11 mouse cellular contexts compared by ENCODE assay signal in the genomic region with DNA sequence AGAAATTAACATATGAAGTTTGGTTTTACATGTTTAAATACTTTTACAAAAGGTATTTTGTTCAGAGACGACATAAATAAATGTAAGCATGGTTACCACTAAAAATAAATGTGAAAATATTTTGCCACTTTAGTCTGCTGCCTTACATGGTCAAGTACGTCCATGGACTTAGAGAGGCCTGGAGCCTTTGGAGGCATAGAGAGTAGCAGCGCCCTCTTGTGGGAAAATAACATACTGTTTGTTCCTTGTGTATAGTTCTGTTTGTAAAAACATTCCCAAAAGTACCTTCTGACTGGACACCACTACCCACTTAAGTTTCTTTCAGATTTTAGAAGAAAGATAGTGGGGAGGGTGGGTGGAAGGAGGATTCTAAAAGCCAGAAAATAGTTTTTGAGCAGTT. TPM values are rescaled to one million over a fixed set of nuclear protein-coding genes. Genes with fewer than 3 reads are reported as not detected.
A peak's percentile ranks its signal among the peaks of the same experiment; 100 is the strongest.
DNase-seq lines count a peak whose midpoint lies in the region; ATAC-seq and TF ChIP-seq lines count a peak whose summit lies in the region.
"Had no signal": no experiment of that assay in that cellular context is flagged by ENCODE, and none has a peak within 500 bp of the region (broad histone marks: within the 10 kb centered on the region; RNA-seq: fewer than 3 reads in every experiment).

No protein-coding gene starts in this region.

- H3K27ac ChIP-seq in kidney, postnatal 0 days = no peak overlapping the region
- H3K27ac ChIP-seq in lung, embryonic 14.5 days (ENCODE audit: low read depth) = no peak overlapping the region
- H3K27ac ChIP-seq: heart, embryonic 13.5 days; macrophage had no signal

- no peaks in the 10 kb centered on the region for H3K27me3 ChIP-seq in kidney, postnatal 0 days (ENCODE audit: insufficient read depth, low read length)
- H3K27me3 ChIP-seq in lung, embryonic 14.5 days (ENCODE audit: insufficient read depth, low read length) = no peaks in the 10 kb centered on the region
- H3K27me3 ChIP-seq: heart, embryonic 13.5 days had no signal

- TF ChIP-seq CTCF in kidney, postnatal 0 days (IDR thresholded peaks at IDR 0.05; ENCODE audit: low read depth) = peak; percentile 78
- peak; percentile 60 for TF ChIP-seq CTCF in lung, embryonic 14.5 days (IDR thresholded peaks at IDR 0.05; ENCODE audit: low read depth)

- DNase-seq in adrenal gland, adult (ENCODE audit: inconsistent age in 2 of 2, low spot score in 1 of 2) = peak; percentile 16 to 80
- DNase-seq in adrenal gland, postnatal 25 days = no peak
- DNase-seq in kidney, postnatal 0 days (ENCODE audit: low spot score) = peak; percentile 86
- DNase-seq in kidney, adult 18-20 months = no peak
- DNase-seq in B cell, adult 2 months = peak; percentile 25 to 31
- peak; percentile 55 for DNase-seq in c-Kit-positive CD71-positive TER-119-positive erythroid progenitor cells, embryonic 14.5 days (ENCODE audit: low spot score)
- peak; percentile 89 for DNase-seq in lung, embryonic 14.5 days
- no peak for DNase-seq in layer of hippocampus, adult 9-10 months (ENCODE audit: low spot score)

- no peak overlapping the region for H3K4me2 ChIP-seq in kidney, postnatal 0 days (ENCODE audit: low read length)
- no peak overlapping the region for H3K4me2 ChIP-seq in lung, embryonic 14.5 days
- H3K4me2 ChIP-seq: heart, embryonic 13.5 days had no signal

- H3K4me3 ChIP-seq in kidney, postnatal 0 days (replicated peaks; ENCODE audit: low read depth, low read length) = no peak overlapping the region
- H3K4me3 ChIP-seq in lung, embryonic 14.5 days (ENCODE audit: low read depth, low read length) = no peak overlapping the region
- H3K4me3 ChIP-seq: heart, embryonic 13.5 days had no signal

- H3K4me1 ChIP-seq in kidney, postnatal 0 days (replicated peaks; ENCODE audit: insufficient read depth, low read length) = no peaks in the 10 kb centered on the region
- H3K4me1 ChIP-seq in lung, embryonic 14.5 days (ENCODE audit: insufficient read depth) = no peaks in the 10 kb centered on the region
- H3K4me1 ChIP-seq: heart, embryonic 13.5 days had no signal

- WGBS in kidney, postnatal 0 days = 37% methylated on average over 3 of the region's 3 CpGs
- WGBS in lung, embryonic 14.5 days = 40% methylated on average over 3 of the region's 3 CpGs

- ATAC-seq in kidney, postnatal 0 days (replicated peaks; ENCODE audit: low FRiP score, low read depth) = no peak
- ATAC-seq in lung, embryonic 14.5 days (ENCODE audit: insufficient read depth) = no peak; the same call in 1 of the 2 replicates

- no peak overlapping the region for H3K9ac ChIP-seq in kidney, postnatal 0 days (ENCODE audit: low read depth, low read length)
- H3K9ac ChIP-seq in lung, embryonic 14.5 days = no peak overlapping the region
- H3K9ac ChIP-seq: heart, embryonic 13.5 days had no signal

- H3K9me3 ChIP-seq in kidney, postnatal 0 days (replicated peaks; ENCODE audit: low read length) = no peaks in the 10 kb centered on the region
- H3K9me3 ChIP-seq in lung, embryonic 14.5 days (ENCODE audit: low read depth, low read length) = no peaks in the 10 kb centered on the region
- H3K9me3 ChIP-seq: heart, embryonic 13.5 days had no signal

- peaks cover 35% of the 10 kb centered on the region for H3K36me3 ChIP-seq in kidney, postnatal 0 days (ENCODE audit: insufficient read depth, low read length)
- peaks cover 66% of the 10 kb centered on the region for H3K36me3 ChIP-seq in lung, embryonic 14.5 days (ENCODE audit: insufficient read depth)

RNA-seq across cellular contexts. Expression of a gene that starts 34.0 kb away (rescaled TPM):
- 72.4 and 77.8 TPM in 2 replicates for total RNA-seq in adrenal gland, postnatal 25 days (2021)
- polyA plus RNA-seq in kidney, postnatal 0 days (2015; fragmentation: Nextera tagmentation; extraction: Ambion mirVana) = 75.5 and 84.9 TPM in 2 replicates
- polyA plus RNA-seq in lung, embryonic 14.5 days (2014; fragmentation: Nextera tagmentation; extraction: Ambion mirVana) = 120 and 123 TPM in 2 replicates

RNA-seq across cellular contexts. Expression of a gene that starts 52.6 kb away (rescaled TPM):
- 2.3 and 4.9 TPM in 2 replicates for total RNA-seq in adrenal gland, postnatal 25 days (2021)
- polyA plus RNA-seq in kidney, postnatal 0 days (2015; fragmentation: Nextera tagmentation; extraction: Ambion mirVana) = 4.3 and 4.7 TPM in 2 replicates
- polyA plus RNA-seq in lung, embryonic 14.5 days (2014; fragmentation: Nextera tagmentation; extraction: Ambion mirVana) = 8.9 and 9.7 TPM in 2 replicates
- polyA plus RNA-seq: C2C12, macrophage had no signal

Comparison
In these comparisons a context has a peak if more than half of its experiments do, and no peak if none do; other contexts are left out.
1. DNase-seq: peak in adrenal gland, adult (2 of 2), kidney, postnatal 0 days (single experiment), B cell, adult 2 months (2 of 2), c-Kit-positive CD71-positive TER-119-positive erythroid progenitor cells, embryonic 14.5 days (single experiment) and lung, embryonic 14.5 days (single experiment); none in adrenal gland, postnatal 25 days (single experiment), kidney, adult 18-20 months (single experiment) and layer of hippocampus, adult 9-10 months (single experiment).